Mouse (Mus musculus): ENCODE data around the gene Arhgap15. TPM values are rescaled to one million over a fixed set of nuclear protein-coding genes. Genes with fewer than 3 reads are reported as not detected.
A peak's percentile ranks its signal among the peaks of the same experiment; 100 is the strongest.

The Arhgap15 gene
- polyA plus RNA-seq, 1 experiment from 2014 or later = 0.87 TPM

GRCm38 (mm10) chr2:44016720-44017119, 268.1 kb downstream of the Arhgap15 start:
- ATAC-seq (replicated peaks) = no peak
- WGBS = 53% methylated on average over 3 of the region's 3 CpGs
- peaks cover 4% of the 10 kb centered on the region for H3K4me1 ChIP-seq
- no peak overlapping the region for H3K9ac ChIP-seq (replicated peaks)
- no peaks in the 10 kb centered on the region for H3K9me3 ChIP-seq
- H3K27ac ChIP-seq (replicated peaks) = peak overlapping the region; percentile 79
- H3K36me3 ChIP-seq = no peaks in the 10 kb centered on the region
- H3K27me3 ChIP-seq = no peaks in the 10 kb centered on the region
- no peak overlapping the region for H3K4me2 ChIP-seq (replicated peaks)
- no peak overlapping the region for H3K4me3 ChIP-seq

- H3K4me3 ChIP-seq = no peak overlapping the region
- H3K36me3 ChIP-seq = no peaks in the 10 kb centered on the region
- no peak overlapping the region for H3K4me2 ChIP-seq (replicated peaks)
- no peaks in the 10 kb centered on the region for H3K9me3 ChIP-seq
- WGBS = 68% methylated on average over 14 of the region's 14 CpGs
- peaks cover 4% of the 10 kb centered on the region for H3K4me1 ChIP-seq
- peak overlapping the region; percentile 79 for H3K27ac ChIP-seq (replicated peaks)
- no peaks in the 10 kb centered on the region for H3K27me3 ChIP-seq
- peak; percentile 51; the same call in 1 of the 2 replicates for ATAC-seq (replicated peaks)
- no peak overlapping the region for H3K9ac ChIP-seq (replicated peaks)
These were observed 268.9 kb downstream of the Arhgap15 start for GRCm38 (mm10) chr2:44017405-44018026.

- WGBS = 88% methylated on average over 10 of the region's 10 CpGs
- Histone ChIP-seq H3K9ac (replicated peaks) (no peak overlapping the region), H3K27ac (replicated peaks) (peak overlapping the region; percentile 79; the same call in 1 of the 2 replicates), H3K36me3 (no peaks in the 10 kb centered on the region), H3K9me3 (no peaks in the 10 kb centered on the region), H3K27me3 (no peaks in the 10 kb centered on the region), H3K4me3 (no peak overlapping the region), H3K4me2 (replicated peaks) (no peak overlapping the region), H3K4me1 (peaks cover 4% of the 10 kb centered on the region)
- 0 out of 2 replicates have a peak, but pooled peaks have one; percentile 53 for ATAC-seq (replicated peaks)
These were observed 269.4 kb downstream of the Arhgap15 start for GRCm38 (mm10) chr2:44018033-44018432.

GRCm38 (mm10) chr2:44024704-44025103, 276.1 kb downstream of the Arhgap15 start:
- Histone ChIP-seq H3K4me3 (no peak overlapping the region), H3K9ac (replicated peaks) (no peak overlapping the region), H3K9me3 (no peaks in the 10 kb centered on the region), H3K4me2 (replicated peaks) (no peak overlapping the region), H3K4me1 (no peaks in the 10 kb centered on the region), H3K36me3 (no peaks in the 10 kb centered on the region), H3K27ac (replicated peaks) (no peak overlapping the region), H3K27me3 (no peaks in the 10 kb centered on the region)
- WGBS = 76% methylated on average over 1 of the region's 1 CpGs
- no peak for ATAC-seq (replicated peaks)

- Histone ChIP-seq H3K4me1 (no peaks in the 10 kb centered on the region), H3K4me3 (no peak overlapping the region), H3K4me2 (replicated peaks) (no peak overlapping the region), H3K27me3 (no peaks in the 10 kb centered on the region), H3K27ac (replicated peaks) (peak overlapping the region; percentile 75), H3K9me3 (no peaks in the 10 kb centered on the region), H3K9ac (replicated peaks) (no peak overlapping the region), H3K36me3 (no peaks in the 10 kb centered on the region)
- 60% methylated on average over 8 of the region's 8 CpGs for WGBS
- ATAC-seq (replicated peaks) = peak; percentile 96
These were observed 280.6 kb downstream of the Arhgap15 start for GRCm38 (mm10) chr2:44029035-44029715.

GRCm38 (mm10) chr2:44029865-44030264, 281.2 kb downstream of the Arhgap15 start:
- no peak for ATAC-seq (replicated peaks)
- 65% methylated on average over 10 of the region's 10 CpGs for WGBS

GRCm38 (mm10) chr2:44039522-44040203, 291.0 kb downstream of the Arhgap15 start:
- Histone ChIP-seq H3K9me3 (no peaks in the 10 kb centered on the region), H3K27me3 (no peaks in the 10 kb centered on the region), H3K4me3 (no peak overlapping the region), H3K36me3 (no peaks in the 10 kb centered on the region), H3K4me2 (replicated peaks) (no peak overlapping the region), H3K9ac (replicated peaks) (no peak overlapping the region), H3K4me1 (no peaks in the 10 kb centered on the region), H3K27ac (replicated peaks) (no peak overlapping the region)
- 88% methylated on average over 3 of the region's 3 CpGs for WGBS
- no peak for ATAC-seq (replicated peaks)

More at GRCm38 (mm10) chr2:44029865-44030264, 281.2 kb downstream of the Arhgap15 start:
- Histone ChIP-seq H3K4me1 (no peaks in the 10 kb centered on the region), H3K36me3 (no peaks in the 10 kb centered on the region), H3K4me3 (no peak overlapping the region), H3K27ac (replicated peaks) (peak overlapping the region; percentile 75), H3K27me3 (no peaks in the 10 kb centered on the region), H3K9me3 (no peaks in the 10 kb centered on the region), H3K9ac (replicated peaks) (no peak overlapping the region), H3K4me2 (replicated peaks) (no peak overlapping the region)

- WGBS = 69% methylated on average over 2 of the region's 2 CpGs
- Histone ChIP-seq H3K9me3 (no peaks in the 10 kb centered on the region), H3K4me1 (no peaks in the 10 kb centered on the region), H3K9ac (replicated peaks) (no peak overlapping the region), H3K27ac (replicated peaks) (no peak overlapping the region), H3K36me3 (no peaks in the 10 kb centered on the region), H3K4me2 (replicated peaks) (no peak overlapping the region), H3K4me3 (no peak overlapping the region), H3K27me3 (no peaks in the 10 kb centered on the region)
- ATAC-seq (replicated peaks) = no peak
These were observed 295.5 kb downstream of the Arhgap15 start for GRCm38 (mm10) chr2:44044088-44044487.

GRCm38 (mm10) chr2:44044634-44045033, 296.0 kb downstream of the Arhgap15 start:
- Histone ChIP-seq H3K27ac (replicated peaks) (no peak overlapping the region), H3K9ac (replicated peaks) (no peak overlapping the region), H3K4me1 (no peaks in the 10 kb centered on the region), H3K9me3 (no peaks in the 10 kb centered on the region), H3K4me3 (no peak overlapping the region), H3K36me3 (no peaks in the 10 kb centered on the region), H3K27me3 (no peaks in the 10 kb centered on the region), H3K4me2 (replicated peaks) (no peak overlapping the region)
- WGBS = 95% methylated on average over 1 of the region's 1 CpGs
- no peak for ATAC-seq (replicated peaks)

- no peaks in the 10 kb centered on the region for H3K36me3 ChIP-seq
- no peaks in the 10 kb centered on the region for H3K27me3 ChIP-seq
- H3K4me1 ChIP-seq = no peaks in the 10 kb centered on the region
- H3K9ac ChIP-seq (replicated peaks) = no peak overlapping the region
- no peak overlapping the region for H3K4me3 ChIP-seq
- H3K9me3 ChIP-seq = no peaks in the 10 kb centered on the region
- no peak for ATAC-seq (replicated peaks)
- 52% methylated on average over 1 of the region's 1 CpGs for WGBS
- H3K27ac ChIP-seq (replicated peaks) = no peak overlapping the region
- no peak overlapping the region for H3K4me2 ChIP-seq (replicated peaks)
These were observed 296.6 kb downstream of the Arhgap15 start for GRCm38 (mm10) chr2:44045231-44045630.

- H3K9ac ChIP-seq (replicated peaks) = no peak overlapping the region
- no peak overlapping the region for H3K4me2 ChIP-seq (replicated peaks)
- no peaks in the 10 kb centered on the region for H3K4me1 ChIP-seq
- H3K27me3 ChIP-seq = no peaks in the 10 kb centered on the region
- no peak overlapping the region for H3K27ac ChIP-seq (replicated peaks)
- 71% methylated on average over 9 of the region's 9 CpGs for WGBS
- no peak overlapping the region for H3K4me3 ChIP-seq
- ATAC-seq (replicated peaks) = no peak
- no peaks in the 10 kb centered on the region for H3K36me3 ChIP-seq
- H3K9me3 ChIP-seq = no peaks in the 10 kb centered on the region
These were observed 311.7 kb downstream of the Arhgap15 start for GRCm38 (mm10) chr2:44060306-44060705.

- H3K4me1 ChIP-seq = no peaks in the 10 kb centered on the region
- no peaks in the 10 kb centered on the region for H3K36me3 ChIP-seq
- no peaks in the 10 kb centered on the region for H3K27me3 ChIP-seq
- 35% methylated on average over 8 of the region's 8 CpGs for WGBS
- peak; percentile 74 for ATAC-seq (replicated peaks)
- no peak overlapping the region for H3K4me3 ChIP-seq
- no peaks in the 10 kb centered on the region for H3K9me3 ChIP-seq
- H3K27ac ChIP-seq (replicated peaks) = no peak overlapping the region
- no peak overlapping the region for H3K9ac ChIP-seq (replicated peaks)
- H3K4me2 ChIP-seq (replicated peaks) = no peak overlapping the region
These were observed 312.1 kb downstream of the Arhgap15 start for GRCm38 (mm10) chr2:44060716-44061115.

Data from forebrain, embryonic 15.5 days (tissue).